In genomic region chr13:64161916-64162611, GRCm38 (mm10) we compare ENCODE assay signal across 8 mouse cellular contexts. TPM values are rescaled to one million over a fixed set of nuclear protein-coding genes. Genes with fewer than 3 reads are reported as not detected.
DNase-seq lines count a peak whose midpoint lies in the region; ATAC-seq and TF ChIP-seq lines count a peak whose summit lies in the region.

No protein-coding gene starts in this region.

- peak overlapping the region; percentile 91 for H3K27ac ChIP-seq in kidney, postnatal 0 days
- H3K27ac ChIP-seq in forebrain, embryonic 10.5 days: peak overlapping the region; percentile 87
- peak overlapping the region; percentile 85 for H3K27ac ChIP-seq in hindbrain, postnatal 0 days

- no peak for DNase-seq in kidney, postnatal 0 days (ENCODE audit: low spot score)
- no peak for DNase-seq in kidney, adult 9 months
- DNase-seq in T-cell, adult 2 months (ENCODE audit: low spot score): peak; percentile 19
- DNase-seq in forebrain, embryonic 10.5 days (ENCODE audit: extremely low spot score, low spot score): no peak
- DNase-seq in hindbrain, postnatal 0 days (ENCODE audit: low spot score): no peak
- peak; percentile 13 for DNase-seq in mesoderm, embryonic 11.5 days (ENCODE audit: low read depth, low spot score)
- DNase-seq in thymus, postnatal 4 days: peak; percentile 68
- no peak for DNase-seq in urinary bladder, postnatal 10 days (ENCODE audit: low spot score)

- peak overlapping the region; percentile 98 for H3K4me2 ChIP-seq in kidney, postnatal 0 days (ENCODE audit: low read length)
- H3K4me2 ChIP-seq in hindbrain, postnatal 0 days (ENCODE audit: low read depth, low read length): peak overlapping the region; percentile 92

- H3K27me3 ChIP-seq in kidney, postnatal 0 days (ENCODE audit: insufficient read depth, low read length): no peaks in the 10 kb centered on the region
- peaks cover 36% of the 10 kb centered on the region for H3K27me3 ChIP-seq in forebrain, embryonic 10.5 days (ENCODE audit: poor library complexity, severe bottlenecking)
- H3K27me3 ChIP-seq in hindbrain, postnatal 0 days (ENCODE audit: insufficient read depth, low read length): no peaks in the 10 kb centered on the region

- 0 out of 2 replicates have a peak, but pooled peaks cover 5% of the 10 kb centered on the region for H3K4me1 ChIP-seq in kidney, postnatal 0 days (replicated peaks; ENCODE audit: insufficient read depth, low read length)
- peaks cover 23% of the 10 kb centered on the region for H3K4me1 ChIP-seq in forebrain, embryonic 10.5 days
- H3K4me1 ChIP-seq in hindbrain, postnatal 0 days (ENCODE audit: insufficient read depth, low read length): peaks cover 5% of the 10 kb centered on the region; the same call in 1 of the 2 replicates

- ATAC-seq in kidney, postnatal 0 days (replicated peaks; ENCODE audit: low FRiP score, low read depth): peak; percentile 70; the same call in 1 of the 2 replicates
- ATAC-seq in hindbrain, postnatal 0 days: no peak; the same call in 1 of the 2 replicates

- H3K36me3 ChIP-seq in kidney, postnatal 0 days (ENCODE audit: insufficient read depth, low read length): no peaks in the 10 kb centered on the region
- H3K36me3 ChIP-seq in forebrain, embryonic 10.5 days (replicated peaks): no peaks in the 10 kb centered on the region
- no peaks in the 10 kb centered on the region for H3K36me3 ChIP-seq in hindbrain, postnatal 0 days (ENCODE audit: insufficient read depth, low read length)

- H3K9me3 ChIP-seq in kidney, postnatal 0 days (replicated peaks; ENCODE audit: low read length): no peaks in the 10 kb centered on the region
- H3K9me3 ChIP-seq in forebrain, embryonic 10.5 days: no peaks in the 10 kb centered on the region
- 0 out of 2 replicates have a peak, but pooled peaks cover 2% of the 10 kb centered on the region for H3K9me3 ChIP-seq in hindbrain, postnatal 0 days (ENCODE audit: low read length)

- under 1% methylated on average over 63 of the region's 71 CpGs for WGBS in kidney, postnatal 0 days
- under 1% methylated on average over 70 of the region's 71 CpGs for WGBS in forebrain, embryonic 10.5 days
- 3% methylated on average over 65 of the region's 71 CpGs for WGBS in hindbrain, postnatal 0 days

- H3K4me3 ChIP-seq in kidney, postnatal 0 days (replicated peaks; ENCODE audit: low read depth, low read length): peak overlapping the region; percentile 82
- H3K4me3 ChIP-seq in forebrain, embryonic 10.5 days: peak overlapping the region; percentile 84
- peak overlapping the region; percentile 71 for H3K4me3 ChIP-seq in hindbrain, postnatal 0 days (ENCODE audit: low read length)

- H3K9ac ChIP-seq in kidney, postnatal 0 days (ENCODE audit: low read depth, low read length): peak overlapping the region; percentile 90
- peak overlapping the region; percentile 76 for H3K9ac ChIP-seq in hindbrain, postnatal 0 days (replicated peaks; ENCODE audit: low read length)

- TF ChIP-seq CTCF in kidney, postnatal 0 days (IDR thresholded peaks at IDR 0.05; ENCODE audit: low read depth): no peak
- no peak for TF ChIP-seq CTCF in hindbrain, postnatal 0 days (IDR thresholded peaks at IDR 0.05; ENCODE audit: low read depth)

RNA-seq across cellular contexts. Expression of gene Habp4, which starts 0.4 kb away (rescaled TPM):
- 32.2 and 37.4 TPM in 2 replicates for polyA plus RNA-seq in kidney, postnatal 0 days (2015; fragmentation: Nextera tagmentation; extraction: Ambion mirVana)
- polyA plus RNA-seq in forebrain, embryonic 10.5 days (2016; fragmentation: Nextera tagmentation; extraction: Ambion mirVana): 13.7 and 16.3 TPM in 2 replicates
- total RNA-seq in hindbrain, postnatal 0 days (2014; rRNA removed): 47.1 and 64.6 TPM in 2 replicates
- 63.4 and 65.6 TPM in 2 replicates for polyA plus RNA-seq in hindbrain, postnatal 0 days (2015; fragmentation: Nextera tagmentation; extraction: Ambion mirVana)

RNA-seq across cellular contexts. Expression of gene Zfp367, which starts 9.1 kb away (rescaled TPM):
- polyA plus RNA-seq in kidney, postnatal 0 days (2015; fragmentation: Nextera tagmentation; extraction: Ambion mirVana): 13.1 and 15.2 TPM in 2 replicates
- polyA plus RNA-seq in forebrain, embryonic 10.5 days (2016; fragmentation: Nextera tagmentation; extraction: Ambion mirVana): 17.6 and 18.8 TPM in 2 replicates
- 15.3 and 17.0 TPM in 2 replicates for total RNA-seq in hindbrain, postnatal 0 days (2014; rRNA removed)
- polyA plus RNA-seq in hindbrain, postnatal 0 days (2015; fragmentation: Nextera tagmentation; extraction: Ambion mirVana): 6.7 and 6.9 TPM in 2 replicates

RNA-seq across cellular contexts. Expression of gene Slc35d2, which starts 32.9 kb away (rescaled TPM):
- 8.5 and 9.8 TPM in 2 replicates for polyA plus RNA-seq in kidney, postnatal 0 days (2015; fragmentation: Nextera tagmentation; extraction: Ambion mirVana)
- 1.5 and 2.8 TPM in 2 replicates for polyA plus RNA-seq in forebrain, embryonic 10.5 days (2016; fragmentation: Nextera tagmentation; extraction: Ambion mirVana)
- 0.83 and 0.89 TPM in 2 replicates for total RNA-seq in hindbrain, postnatal 0 days (2014; rRNA removed)
- 1.5 and 3.4 TPM in 2 replicates for polyA plus RNA-seq in hindbrain, postnatal 0 days (2015; fragmentation: Nextera tagmentation; extraction: Ambion mirVana)

Comparison
In these comparisons a context has a peak if more than half of its experiments do, and no peak if none do; other contexts are left out.
1. DNase-seq: peak in T-cell, adult 2 months (single experiment), mesoderm, embryonic 11.5 days (single experiment) and thymus, postnatal 4 days (single experiment); none in kidney, postnatal 0 days (single experiment), kidney, adult 9 months (single experiment), forebrain, embryonic 10.5 days (single experiment), hindbrain, postnatal 0 days (single experiment) and urinary bladder, postnatal 10 days (single experiment).
2. Peak in every context shown above with its lines, with median percentiles within 50 percentile points of each other: H3K27ac ChIP-seq and H3K4me3 ChIP-seq.